Mouse (Mus musculus) gastrocnemius, postnatal 25 days (tissue): Measurements from ENCODE around the gene Sars. TPM values are rescaled to one million over a fixed set of nuclear protein-coding genes. Genes with fewer than 3 reads are reported as not detected.

Experiments
- DNase-seq: peaks from one replicate; pipeline ENCODE4 v3.0.0; 2022
- long read RNA-seq, 2 experiments: library from polyadenylated mRNA; stranded (forward); transcript quantifications; one replicate each; pipeline ENCODE4 v2.0.0; 2021
- total RNA-seq, 2 experiments: library from RNA; stranded (reverse); gene quantifications; 1 replicate in 1 of 2; 2 replicates in 1 of 2; pipeline ENCODE4 v1.2.3; 2021

Sars gene
- 100 to 1,000 TPM; 105 to 114 TPM for total RNA-seq
- long read RNA-seq, experiment 1, transcript Sars-201 (11 exons, 3,570 nt): major isoform, 74 of 119 reads
- long read RNA-seq, experiment 1, partial matches to known transcripts: 37 of 119 reads
- long read RNA-seq, experiment 1, other reads (novel, unspliced or antisense): 7 of 119 reads
- long read RNA-seq, experiment 2, transcript Sars-202 (12 exons, 1,866 nt): minor isoform, 8 of 121 reads
- long read RNA-seq, experiment 2, transcript Sars-201 (11 exons, 3,570 nt): major isoform, 82 of 121 reads
- long read RNA-seq, experiment 2, partial matches to known transcripts: 24 of 121 reads
- long read RNA-seq, experiment 2, other reads (novel, unspliced or antisense): 6 of 121 reads

DNA sequence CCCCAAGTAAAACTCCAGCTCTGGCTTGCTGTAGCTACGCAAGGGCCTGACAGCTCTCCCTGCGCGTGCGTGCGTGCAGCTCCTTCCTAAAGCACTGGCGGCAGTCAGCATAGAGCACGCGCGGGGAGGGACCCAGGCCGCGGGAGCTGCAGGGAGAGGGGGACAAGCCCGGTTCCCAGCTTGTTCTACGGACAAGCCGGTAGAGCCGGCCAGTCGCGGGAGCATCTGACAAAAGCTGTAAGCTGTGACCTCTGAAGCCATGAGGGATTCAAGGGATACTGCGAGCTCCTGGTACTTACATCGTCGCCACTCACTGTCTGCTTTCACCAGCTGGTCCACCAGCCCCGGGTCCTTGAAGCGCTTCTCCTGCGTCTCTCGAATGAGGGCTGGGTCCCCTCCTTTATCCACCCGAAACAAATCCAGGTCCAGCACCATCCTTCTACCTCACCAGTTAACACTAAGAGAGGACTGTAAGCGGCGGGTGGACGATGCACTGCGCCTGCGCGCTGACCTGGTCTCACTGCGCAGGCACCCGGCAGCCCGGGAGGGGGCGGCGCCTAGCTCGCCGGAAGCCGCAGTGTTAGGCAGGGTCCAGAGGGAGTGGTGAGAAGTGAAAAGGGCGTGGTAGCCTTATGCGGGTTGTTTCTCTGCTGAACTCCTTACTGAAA is at the start of gene Sars:
TSS of gene Sars (minus strand) at position 512 of the 668 bp plus-strand sequence.
- DNase-seq: peak; percentile 92

DNA sequence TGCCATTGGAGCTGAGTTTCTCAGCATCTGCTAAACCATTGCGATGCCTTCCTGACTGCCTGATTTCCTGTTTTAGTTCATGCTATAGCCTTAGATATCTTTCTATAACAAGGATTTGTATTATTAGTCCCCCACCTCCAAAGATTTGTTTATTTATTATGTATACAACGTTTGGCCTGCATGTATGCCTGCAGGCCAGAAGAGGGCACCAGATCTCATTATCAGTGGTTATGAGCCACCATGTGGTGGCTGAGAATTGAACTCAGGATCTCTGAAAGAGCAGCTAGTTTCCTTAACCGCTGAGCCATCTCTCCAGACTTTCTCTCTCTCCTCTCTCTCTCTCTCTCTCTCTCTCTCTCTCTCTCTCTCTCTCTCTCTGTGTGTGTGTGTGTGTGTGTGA is 45.0 kb upstream of the Sars start:
- DNase-seq: no peak

DNA sequence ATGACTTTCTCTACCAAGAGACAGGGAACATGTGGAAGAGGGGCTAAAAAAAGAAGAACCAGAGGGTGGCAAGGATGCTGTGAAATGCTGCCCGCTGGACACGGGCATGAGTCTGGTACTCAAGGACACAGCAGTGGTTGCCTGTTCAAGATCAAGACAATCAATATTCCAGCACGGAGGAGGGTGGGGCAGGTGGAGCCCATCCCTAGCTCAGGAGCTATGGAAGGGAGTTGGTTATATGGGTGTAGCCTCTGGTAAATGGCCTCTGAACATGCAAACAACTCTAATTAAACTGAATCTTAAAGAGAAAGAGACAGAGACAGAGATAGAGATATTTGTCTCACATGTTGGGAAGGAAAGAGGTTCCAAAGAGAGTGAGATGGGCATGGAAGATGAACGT is 39.7 kb upstream of the Sars start:
- DNase-seq: no peak

DNA sequence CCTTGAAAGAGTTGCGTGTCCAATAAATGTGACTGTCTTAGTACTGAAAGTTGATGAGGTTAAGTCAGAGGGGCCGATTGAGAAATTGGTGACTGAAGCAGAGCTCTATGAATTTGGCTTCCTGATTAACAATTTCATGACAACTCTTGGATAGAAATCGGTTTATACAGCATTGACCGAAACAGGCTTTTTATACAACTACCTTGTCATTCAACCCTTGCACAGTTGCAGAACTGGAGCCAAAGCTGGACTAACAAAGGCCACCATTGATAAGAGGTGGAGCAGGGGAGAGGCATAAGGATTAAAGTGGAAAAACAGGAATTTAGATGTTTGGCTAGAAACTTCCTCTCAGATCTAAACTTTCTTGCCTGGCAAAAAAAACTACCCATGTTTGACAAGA is 33.8 kb upstream of the Sars start:
- no peak for DNase-seq

DNA sequence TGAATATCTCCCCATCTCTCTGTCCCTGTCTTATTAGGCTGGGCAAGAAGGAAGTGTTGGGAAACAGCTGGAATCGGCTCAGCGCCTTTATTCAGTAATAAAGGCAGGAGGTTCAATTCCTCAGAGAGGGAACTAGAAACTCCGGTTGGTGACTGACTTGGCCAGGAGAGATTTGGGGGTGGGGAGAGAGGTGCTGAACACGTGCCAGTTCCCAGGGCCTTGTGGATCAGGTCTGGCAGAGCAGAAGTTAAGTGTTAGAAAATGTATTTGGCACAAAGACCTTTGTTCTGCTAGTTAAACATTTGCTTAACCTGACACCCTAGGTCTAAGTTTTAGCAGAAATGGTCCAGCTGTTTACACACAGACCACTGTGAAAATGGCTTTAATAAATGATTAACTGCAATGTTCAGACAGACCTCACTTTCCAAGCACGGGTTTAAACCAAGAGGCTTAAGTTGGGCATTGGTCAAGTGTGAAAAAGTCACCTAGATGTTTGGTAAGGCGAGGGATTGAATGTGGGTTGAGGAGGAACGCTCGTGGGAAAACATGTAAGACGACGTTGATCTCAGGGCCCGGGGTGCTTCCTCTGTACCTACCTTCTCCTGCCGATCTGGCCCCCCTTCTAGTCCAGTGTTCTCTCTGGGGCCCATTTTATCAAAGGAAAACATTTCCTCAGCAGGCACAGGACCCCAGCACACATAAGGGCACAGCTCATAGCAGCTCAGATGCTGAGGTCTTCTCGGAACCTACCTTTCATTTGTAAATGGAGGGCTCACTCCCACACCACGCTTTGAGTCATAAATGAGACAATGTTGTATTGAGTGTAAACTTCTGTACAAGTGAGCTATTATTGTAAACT is 32.0 kb upstream of the Sars start:
- peak; percentile 22 for DNase-seq

DNA sequence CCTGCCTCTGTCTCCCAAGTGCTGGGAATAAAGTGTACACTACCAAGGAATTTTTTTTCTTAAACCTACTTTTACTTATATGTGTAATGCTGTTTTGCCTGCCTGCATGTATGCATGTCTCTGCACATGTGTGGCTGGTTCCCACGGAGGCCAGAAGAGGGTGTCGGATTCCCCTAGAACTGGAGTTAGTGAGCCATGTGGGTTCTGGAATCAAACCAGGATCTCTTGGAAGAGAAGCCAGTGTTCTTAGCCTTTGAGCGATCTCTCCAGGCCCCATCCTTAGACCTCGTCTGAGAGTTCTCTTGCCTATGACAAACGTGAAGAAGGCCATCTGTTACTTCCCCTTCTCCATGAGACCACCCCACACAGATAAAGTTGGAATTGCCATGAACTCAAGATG is 30.5 kb upstream of the Sars start:
- no peak for DNase-seq

DNA sequence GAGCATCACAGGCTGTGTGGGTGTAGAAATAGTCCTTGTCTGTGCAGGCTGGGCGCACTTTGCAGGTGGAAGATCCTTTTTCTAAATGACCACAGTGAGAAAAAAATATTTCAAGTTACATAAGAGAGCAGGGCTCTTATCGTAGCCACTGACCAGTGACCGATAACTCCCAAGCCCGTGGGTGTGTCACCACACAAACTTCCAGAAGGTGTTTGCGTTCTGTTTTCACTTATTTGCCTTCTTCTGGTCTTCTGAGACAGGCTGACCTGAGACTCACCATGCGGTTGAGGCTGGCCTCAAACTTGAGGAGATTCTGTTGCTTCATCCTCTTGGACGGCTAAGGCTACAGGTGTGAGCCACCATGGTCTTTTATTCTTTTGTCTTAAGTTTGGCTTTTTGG is 30.0 kb upstream of the Sars start:
- DNase-seq: no peak

DNA sequence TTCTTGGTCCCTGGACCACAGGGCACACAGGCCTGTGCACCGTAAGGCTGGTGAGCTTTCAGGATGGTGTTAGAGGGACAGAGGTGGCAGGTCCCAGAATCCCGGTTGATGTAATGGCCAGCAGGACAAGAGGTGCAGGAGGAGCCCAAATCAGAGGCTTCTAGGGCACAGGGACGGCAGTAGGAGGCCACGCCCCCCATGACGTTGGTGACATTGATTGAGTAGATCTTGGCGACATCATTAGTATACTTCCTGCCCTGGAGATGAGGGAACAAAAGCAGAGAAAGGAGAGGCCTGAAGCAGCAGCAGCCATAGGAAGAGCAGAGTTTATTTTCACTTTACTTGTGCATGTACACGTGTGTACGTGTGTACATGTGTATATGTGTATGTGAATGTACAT is 22.8 kb upstream of the Sars start:
- no peak for DNase-seq

DNA sequence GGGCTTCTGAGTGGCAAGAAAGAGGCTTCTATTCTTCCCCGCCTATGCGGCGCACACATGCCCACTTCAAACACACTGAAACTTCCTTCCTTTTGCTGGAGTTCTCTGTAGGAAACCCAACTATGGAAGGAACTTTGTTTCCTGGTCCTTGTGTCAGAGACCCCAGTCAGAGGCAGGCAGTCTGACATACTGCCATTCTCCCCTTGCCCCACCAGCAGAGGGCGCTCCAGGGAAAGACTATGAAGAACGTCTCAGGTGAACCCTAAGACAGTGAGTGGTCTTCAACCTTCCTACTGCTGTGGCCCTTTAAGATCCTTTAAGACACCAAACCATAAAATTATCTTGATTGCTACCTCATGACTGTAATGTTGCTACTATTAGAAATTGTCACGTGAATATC is 21.4 kb upstream of the Sars start:
- DNase-seq: no peak

DNA sequence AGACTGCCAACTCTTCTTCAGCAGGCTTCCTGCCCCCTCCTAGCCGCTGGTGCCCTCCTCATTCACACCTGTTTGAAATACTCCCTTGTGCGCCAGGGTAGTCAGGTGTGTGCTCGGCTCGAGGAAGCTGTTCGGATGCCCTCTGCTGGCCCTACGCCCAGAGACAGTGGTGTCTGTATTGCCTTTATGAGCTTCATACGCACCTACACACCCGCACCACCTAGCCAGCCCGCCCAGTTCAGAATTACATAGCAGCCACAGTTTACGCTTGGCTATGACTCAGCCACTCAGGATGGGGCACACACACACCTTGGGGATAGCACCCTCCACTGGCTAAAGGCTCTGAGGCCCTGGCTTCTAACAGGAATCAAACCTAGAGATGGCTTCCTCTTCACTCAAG is 13.9 kb upstream of the Sars start:
- DNase-seq: no peak

DNA sequence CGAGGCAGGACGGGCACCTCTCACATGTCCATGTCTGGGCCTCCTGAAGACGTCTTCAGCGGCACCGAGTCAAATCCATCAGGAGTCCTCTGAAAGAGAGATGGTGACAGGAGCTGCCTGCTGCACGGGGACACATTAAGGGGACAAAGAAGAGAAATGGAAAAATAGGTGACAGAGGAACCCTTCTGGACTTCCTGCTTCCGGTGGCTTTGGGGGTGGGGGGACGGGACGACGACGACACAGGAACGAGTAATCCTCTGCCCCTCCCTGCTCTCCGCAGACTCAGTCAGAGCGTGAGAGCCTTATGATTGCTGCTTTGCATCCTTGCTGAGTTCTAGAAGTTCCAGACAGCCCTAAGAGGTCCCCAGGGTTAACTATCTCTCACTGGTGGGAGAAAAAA is 13.4 kb upstream of the Sars start:
- DNase-seq: no peak

DNA sequence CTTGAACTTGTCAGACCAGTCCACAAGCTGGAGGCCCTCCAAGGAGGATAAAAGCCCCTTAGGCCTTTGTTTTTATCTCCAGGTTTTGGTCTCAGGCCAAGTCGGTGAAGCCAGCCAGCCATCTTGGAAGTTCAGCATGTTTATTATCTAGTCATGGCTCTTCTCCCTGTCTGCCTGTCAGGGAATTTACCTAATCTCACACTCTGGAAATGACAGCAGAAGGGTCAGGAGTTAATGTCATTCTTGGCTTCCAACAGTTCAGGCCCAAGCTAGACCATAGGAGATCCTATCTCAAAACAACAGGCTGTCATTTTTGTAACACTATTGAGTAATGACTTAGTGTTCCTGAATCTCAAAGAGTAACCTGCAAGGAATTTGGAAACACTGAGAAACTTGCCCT is 9.2 kb upstream of the Sars start:
- DNase-seq: no peak

DNA sequence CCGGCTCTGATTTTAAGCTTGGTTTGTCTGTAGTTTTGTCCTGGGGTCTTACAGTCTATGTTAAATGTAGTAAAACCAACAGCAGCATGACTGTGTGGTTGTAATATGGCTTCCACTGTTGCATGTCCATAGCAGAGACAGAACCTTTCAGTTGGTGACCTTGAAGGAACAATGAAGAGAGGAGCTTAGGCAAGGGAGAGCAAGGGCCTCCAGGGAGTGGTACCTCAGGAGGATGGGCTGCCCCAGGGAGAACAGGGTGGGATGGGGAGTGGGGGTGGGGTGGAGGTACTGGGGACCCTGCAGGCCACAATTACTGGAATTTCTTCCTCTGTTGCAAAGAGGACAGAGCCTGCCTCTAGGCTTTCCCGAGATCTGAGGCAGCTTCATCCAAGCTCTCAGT is 7.0 kb upstream of the Sars start:
- no peak for DNase-seq

DNA sequence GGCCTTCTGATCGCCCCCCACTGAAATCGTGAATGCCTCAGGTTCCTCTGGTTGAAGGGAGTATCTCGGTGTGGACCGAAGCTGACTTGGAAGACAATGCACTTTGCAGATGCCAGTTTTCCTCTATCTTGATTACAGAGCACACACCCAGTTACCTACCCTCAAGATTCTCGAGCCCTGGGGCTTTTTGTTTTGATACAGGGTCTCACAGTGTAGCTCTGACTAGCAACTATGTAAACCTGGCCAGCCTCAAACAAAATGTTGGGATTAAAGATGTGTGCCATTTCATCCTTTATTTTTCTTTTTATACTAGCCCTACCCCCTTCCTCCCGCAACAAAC is 327 bp upstream of the Sars start:
- no peak for DNase-seq

DNA sequence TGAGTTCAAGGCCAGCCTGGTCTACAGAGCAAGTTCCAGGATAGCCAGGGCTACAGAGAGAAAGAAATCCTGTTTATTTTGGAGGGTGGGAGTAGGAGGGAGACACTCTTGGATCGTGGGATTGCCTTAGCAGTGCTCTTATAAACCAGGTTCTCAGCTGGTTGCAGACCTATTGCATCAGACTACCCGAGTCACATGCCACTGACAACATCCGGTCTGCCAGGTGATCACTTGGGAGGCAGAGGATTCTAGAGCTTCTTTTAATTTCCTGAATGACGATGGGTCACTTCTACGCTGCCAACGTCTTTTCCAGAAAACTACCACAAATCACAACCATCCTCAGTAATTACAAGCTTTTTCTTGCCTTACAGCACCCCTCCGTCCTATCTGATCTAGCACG is 980 bp downstream of the Sars start:
- DNase-seq: peak; percentile 29

DNA sequence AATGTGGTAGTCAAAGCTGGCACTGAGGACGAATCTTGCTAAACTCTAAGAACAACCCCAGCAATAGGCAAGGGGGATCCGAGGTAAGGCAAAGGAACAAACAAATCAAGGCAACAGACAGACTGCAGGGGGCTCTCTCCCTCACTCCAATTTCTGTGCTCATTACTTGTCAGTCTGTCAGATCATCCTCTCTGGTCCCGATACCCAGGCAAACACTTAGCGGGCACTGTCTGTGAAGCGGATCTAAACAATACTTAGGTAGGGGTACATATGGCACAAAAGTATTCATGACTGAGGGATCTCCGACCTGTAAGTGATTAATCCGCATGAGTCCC is 8.7 kb downstream of the Sars start:
- DNase-seq: no peak

DNA sequence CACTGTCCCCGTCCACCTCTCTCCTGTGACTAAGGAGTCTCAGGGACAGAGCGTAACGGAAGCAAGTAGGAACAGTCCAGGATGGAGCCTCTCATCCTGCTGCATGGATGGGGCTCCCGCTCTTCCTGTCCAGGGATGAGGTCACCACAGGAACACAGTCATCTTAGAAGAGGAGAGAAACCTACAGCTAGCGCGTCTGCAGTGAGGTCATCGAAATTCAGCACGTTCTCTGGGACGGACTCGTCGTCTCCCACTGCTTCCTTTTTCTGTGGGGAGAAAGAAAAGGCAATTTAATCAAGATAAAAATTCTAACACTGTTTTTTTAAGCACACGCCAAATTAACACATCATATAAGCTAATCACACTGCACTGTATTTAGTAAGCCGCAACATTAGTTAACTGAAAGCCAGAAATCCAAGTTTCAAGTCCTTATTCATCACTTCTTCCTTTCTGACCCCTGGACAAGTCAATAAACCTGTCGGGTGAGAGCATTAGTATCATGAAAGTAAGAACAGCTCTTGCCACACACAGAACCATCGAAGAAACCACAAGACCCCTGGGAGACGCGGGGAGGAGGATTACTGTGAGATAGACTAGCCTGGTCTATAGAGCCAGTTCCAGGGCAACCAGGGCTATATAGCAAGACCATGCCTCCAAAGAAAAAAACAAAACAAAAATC is 9.2 kb downstream of the Sars start:
- no peak for DNase-seq

DNA sequence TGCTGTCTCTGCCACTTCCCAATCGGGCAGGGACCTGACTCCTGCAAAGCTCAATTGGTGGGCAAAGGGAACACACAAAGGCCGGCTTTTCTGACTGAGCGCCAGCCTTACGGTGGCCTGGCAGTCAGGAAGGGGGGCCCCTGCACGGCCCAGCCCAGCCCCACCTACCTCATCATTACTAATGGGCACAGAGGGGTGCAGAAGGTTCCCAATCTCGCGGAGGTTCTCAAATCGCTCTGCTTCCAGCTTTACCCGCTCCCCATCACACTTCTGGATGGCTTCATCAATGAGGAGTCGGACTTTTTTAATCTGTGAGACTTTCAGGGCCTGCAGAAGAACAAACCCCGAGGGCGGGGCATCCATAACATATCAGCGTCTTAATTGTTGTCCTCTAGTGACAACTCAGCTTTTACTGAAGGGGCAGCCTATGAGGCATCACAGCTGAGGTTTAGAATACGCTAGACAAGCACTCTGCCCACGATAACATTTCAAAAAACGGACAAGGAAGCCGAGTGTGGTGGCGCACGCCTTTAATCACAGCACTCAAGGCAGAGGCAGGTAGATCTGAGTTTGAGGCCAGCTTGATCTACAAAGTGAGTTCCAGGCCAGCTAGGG is 11.0 kb downstream of the Sars start:
- DNase-seq: no peak

DNA sequence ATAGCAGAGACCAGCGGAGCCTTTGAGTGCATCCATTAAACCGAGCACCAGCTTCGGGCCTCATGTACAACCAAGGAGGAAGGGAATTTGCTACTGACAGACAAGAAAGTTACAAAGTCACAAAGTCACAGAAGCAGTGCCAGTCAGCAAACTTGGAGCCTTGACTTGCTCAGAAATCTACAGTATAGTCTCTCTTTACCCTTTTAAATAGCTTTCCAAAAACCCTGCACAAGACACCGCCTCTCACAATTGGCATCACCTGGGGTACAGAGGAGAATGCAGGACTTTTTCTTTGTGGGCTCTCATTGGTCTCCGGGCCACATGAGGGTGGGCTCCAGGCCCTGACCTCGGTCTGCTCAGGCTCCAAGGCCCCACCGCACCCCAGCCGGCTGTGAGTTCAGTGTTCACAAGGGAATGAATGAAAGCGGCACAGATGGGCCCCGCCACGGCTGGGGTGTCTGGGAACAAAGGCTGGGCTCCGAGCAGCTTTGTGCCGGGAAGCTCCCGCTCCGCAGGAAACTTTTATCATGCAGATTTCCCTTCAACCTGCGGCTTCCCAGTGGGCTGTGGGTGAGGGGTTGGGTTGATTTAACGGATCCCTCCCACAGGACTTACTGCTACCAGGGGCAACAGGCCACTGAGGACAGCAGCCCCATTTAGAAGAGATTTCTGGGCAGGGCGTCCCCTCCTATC is 11.7 kb downstream of the Sars start:
- DNase-seq: no peak

DNA sequence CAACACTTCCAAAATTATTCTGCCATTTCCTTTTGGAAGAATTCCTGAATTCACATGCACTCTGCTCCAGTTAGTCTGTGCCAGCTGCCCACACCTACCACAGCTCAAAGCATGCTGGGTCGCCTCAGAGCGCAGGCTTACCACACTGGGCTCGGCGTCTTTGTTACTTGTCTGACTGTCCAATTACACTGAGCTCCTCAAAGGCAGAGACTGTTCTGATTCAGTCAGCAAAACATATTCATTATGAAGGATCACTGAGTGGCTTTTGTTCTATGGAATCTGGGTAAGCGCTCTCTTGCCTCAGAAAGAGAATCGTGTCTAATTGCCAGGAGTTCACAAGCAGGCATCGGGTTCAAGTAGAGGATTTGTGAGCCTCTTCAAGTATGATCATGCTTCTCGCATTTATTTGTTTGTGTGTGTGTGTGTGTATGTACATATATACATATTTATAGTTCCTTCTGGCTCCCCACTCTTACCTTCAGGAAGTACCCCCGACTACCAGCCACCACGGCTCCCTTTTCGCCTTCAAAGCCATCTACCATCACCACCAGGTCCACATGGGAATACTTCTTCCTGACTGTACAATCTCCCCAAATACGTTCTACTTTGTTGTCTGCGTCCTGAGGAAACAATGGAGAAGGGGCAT is 12.3 kb downstream of the Sars start:
- no peak for DNase-seq

DNA sequence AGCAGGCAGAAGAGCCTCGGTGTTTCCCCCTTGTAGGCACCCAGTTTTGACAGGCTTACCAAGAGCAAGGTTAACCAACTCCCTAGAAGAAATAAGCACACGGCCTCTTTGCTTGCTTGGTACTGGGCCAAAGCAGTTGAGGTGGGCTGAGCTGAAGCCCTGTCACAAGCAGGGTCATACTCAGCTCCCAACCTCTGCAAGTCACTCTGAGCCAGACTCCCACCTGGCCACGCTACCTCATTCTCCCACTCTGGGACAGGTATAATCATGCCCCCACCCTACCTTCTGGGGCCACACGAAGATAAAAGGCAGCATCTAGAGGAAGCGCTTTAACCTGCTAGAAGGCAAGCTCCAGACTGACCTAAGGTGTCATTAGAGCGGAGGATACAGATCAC is 19.4 kb downstream of the Sars start:
- DNase-seq: no peak
